Mouse (Mus musculus): Measurements from ENCODE around the gene Hfe.

The Hfe gene

GRCm38 (mm10) chr13:23710374-23711089 is at the start of gene Hfe:
Hfe (minus strand) TSS chr13:23710854.
- DNase-seq (ENCODE audit: low spot score) = peak; percentile 51

GRCm38 (mm10) chr13:23759916-23760239 is 49.2 kb upstream of the Hfe start:
- no peak for DNase-seq (ENCODE audit: low spot score)

- DNase-seq (ENCODE audit: low spot score) = no peak
Observed at GRCm38 (mm10) chr13:23759251-23759771, 48.7 kb upstream of the Hfe start.

GRCm38 (mm10) chr13:23757921-23758320 is 47.3 kb upstream of the Hfe start:
- no peak for DNase-seq (ENCODE audit: low spot score)

GRCm38 (mm10) chr13:23757211-23757773 is 46.6 kb upstream of the Hfe start:
- DNase-seq (ENCODE audit: low spot score) = peak; percentile 73

- peak; percentile 95 for DNase-seq (ENCODE audit: low spot score)
Observed at GRCm38 (mm10) chr13:23756790-23757189, 46.1 kb upstream of the Hfe start, which contains the start of gene Hist1h4b. Hist1h4b (plus strand) TSS chr13:23757013.

GRCm38 (mm10) chr13:23755000-23755399 is 44.3 kb upstream of the Hfe start:
- DNase-seq (ENCODE audit: low spot score) = no peak

GRCm38 (mm10) chr13:23753314-23754078 is 42.8 kb upstream of the Hfe start:
- DNase-seq (ENCODE audit: low spot score) = no peak

- DNase-seq (ENCODE audit: low spot score) = peak; percentile 46
Observed at GRCm38 (mm10) chr13:23752742-23753172, 42.1 kb upstream of the Hfe start.

- peak; percentile 85 for DNase-seq (ENCODE audit: low spot score)
Observed at GRCm38 (mm10) chr13:23752067-23752741, 41.5 kb upstream of the Hfe start, which contains the start of gene Hist1h3b. Hist1h3b (plus strand) TSS chr13:23752267.

GRCm38 (mm10) chr13:23751478-23751956 is 40.9 kb upstream of the Hfe start:
- peak; percentile 48 for DNase-seq (ENCODE audit: low spot score)

- peak; percentile 87 for DNase-seq (ENCODE audit: low spot score)
Observed at GRCm38 (mm10) chr13:23750839-23751477, 40.3 kb upstream of the Hfe start, which contains the start of gene Hist1h2ab. Hist1h2ab (plus strand) TSS chr13:23751126.

- no peak for DNase-seq (ENCODE audit: low spot score)
Observed at GRCm38 (mm10) chr13:23749563-23750121, 39.0 kb upstream of the Hfe start.

- DNase-seq (ENCODE audit: low spot score) = no peak
Observed at GRCm38 (mm10) chr13:23747892-23748288, 37.2 kb upstream of the Hfe start.

GRCm38 (mm10) chr13:23747081-23747891 is 36.6 kb upstream of the Hfe start:
- DNase-seq (ENCODE audit: low spot score) = no peak

- DNase-seq (ENCODE audit: low spot score) = peak; percentile 86
Observed at GRCm38 (mm10) chr13:23746201-23747080, 35.8 kb upstream of the Hfe start, which contains the start of gene Hist1h2bb. Hist1h2bb (plus strand) TSS chr13:23746734.

GRCm38 (mm10) chr13:23745381-23746161 is 34.9 kb upstream of the Hfe start, which contains the start of gene Hist1h3c:
Hist1h3c (minus strand) TSS chr13:23745602.
- DNase-seq (ENCODE audit: low spot score) = peak; percentile 84
